Mouse (Mus musculus): ENCODE measurements around the gene Terf2. TPM values are rescaled to one million over a fixed set of nuclear protein-coding genes. Genes with fewer than 3 reads are reported as not detected.
A peak's percentile ranks its signal among the peaks of the same experiment; 100 is the strongest.

The Terf2 gene
- total RNA-seq, 2 experiments from 2014 or later: 11.5 to 13.9 TPM

Small RNAs within 50 kb of the gene (microRNA-seq; reads per million reads assigned to microRNA genes)
- 7.2 reads per million, percentile 18 among the genes with 10 or more reads in this experiment for gene Mir7075

Other genes with a start within 250 kb of the Terf2 start
- gene Has3, start 226.3 kb downstream of the Terf2 start, total RNA-seq (2021): under 1 TPM; 0.37 to 0.57 TPM
- gene Utp4, start 202.9 kb downstream of the Terf2 start, total RNA-seq (2021): 10 to 100 TPM; 20.7 to 21.8 TPM
- gene Sntb2, start 160.8 kb downstream of the Terf2 start, total RNA-seq (2021): 1 to 10 TPM; 4.1 to 4.2 TPM
- gene Vps4a, start 65.3 kb downstream of the Terf2 start, total RNA-seq (2021): 10 to 100 TPM; 62.2 to 71.0 TPM
- gene Pdf, start 47.9 kb downstream of the Terf2 start, total RNA-seq (2021): 10 to 100 TPM; 42.5 to 45.4 TPM
- gene Cog8, start 39.9 kb downstream of the Terf2 start, total RNA-seq (2021): 10 to 100 TPM; 18.0 to 18.2 TPM
- gene Nip7, start 39.7 kb downstream of the Terf2 start, total RNA-seq (2021): 10 to 100 TPM; 16.5 to 18.0 TPM
- not detected for gene Tmed6, start 30.9 kb downstream of the Terf2 start, total RNA-seq (2021)
- gene Cyb5b, start 54.1 kb upstream of the Terf2 start, total RNA-seq (2021): 10 to 100 TPM; 33.2 to 38.3 TPM
- gene Nfat5, start 196.9 kb upstream of the Terf2 start, total RNA-seq (2021): 10 to 100 TPM; 16.4 to 23.6 TPM

Data from gastrocnemius, adult 18-20 months (tissue).